Mouse (Mus musculus) CH12.LX (cell line): ENCODE measurements around the gene Cox7a2. TPM values are rescaled to one million over a fixed set of nuclear protein-coding genes. Genes with fewer than 3 reads are reported as not detected.

Source experiments
- DNase-seq: peaks from one replicate; pipeline ENCODE4 v3.0.0-alpha.2; 2013; ENCODE audit errors: extremely low read depth
- H3K27ac ChIP-seq: 2 replicates; pipeline ENCODE4 v1.5.1; 2012; ENCODE audit warnings: low read depth, mild to moderate bottlenecking, control low read depth, moderate library complexity; ENCODE audit not compliant: insufficient read depth
- H3K27me3 ChIP-seq: replicated peaks from 2 replicates; pipeline ENCODE3; 2012; ENCODE audit warnings: inconsistent platforms
- H3K36me3 ChIP-seq, 2 experiments: replicated peaks in 1 of 2; 2 replicates each; pipeline versions ENCODE3 to v1.6.1; 2012; ENCODE audit warnings: inconsistent platforms in 1 of 2, low read length in 1 of 2, mild to moderate bottlenecking in 1 of 2, mixed read lengths in 1 of 2, moderate library complexity in 1 of 2; ENCODE audit not compliant: control insufficient read depth in 1 of 2, insufficient read depth in 1 of 2
- H3K4me1 ChIP-seq, 2 experiments: 2 replicates each; pipeline ENCODE4 v1.6.1; 2012; ENCODE audit warnings: inconsistent platforms in 1 of 2, moderate library complexity in 1 of 2; ENCODE audit not compliant: insufficient read depth in 2 of 2, control insufficient read depth in 1 of 2
- H3K4me2 ChIP-seq: 2 replicates; pipeline ENCODE4 v1.6.1; 2012; ENCODE audit warnings: low read depth, mild to moderate bottlenecking, control low read depth; ENCODE audit not compliant: poor library complexity, insufficient read depth, severe bottlenecking
- H3K4me3 ChIP-seq, 3 experiments: fragments of 150-350 bp in 1 of 3; sonication (generic) in 1 of 3; replicated peaks in 1 of 3; 2 replicates each; pipeline versions ENCODE3 to v1.5.1; 2011 to 2012; ENCODE audit warnings: low read depth in 2 of 3, low read length in 2 of 3, mild to moderate bottlenecking in 2 of 3, moderate library complexity in 2 of 3, control low read depth in 1 of 3, improper control_type of control experiment in 1 of 3, inconsistent platforms in 1 of 3, mixed read lengths in 1 of 3; ENCODE audit not compliant: poor library complexity in 1 of 3
- H3K79me2 ChIP-seq: replicated peaks from 2 replicates; pipeline ENCODE4 v1.6.1; 2012; ENCODE audit warnings: mild to moderate bottlenecking, moderate library complexity; ENCODE audit not compliant: control insufficient read depth, poor library complexity, insufficient read depth, severe bottlenecking; ENCODE audit errors: extremely low read depth
- H3K9ac ChIP-seq: 2 replicates; pipeline ENCODE4 v1.6.1; 2012; ENCODE audit warnings: low read depth, mild to moderate bottlenecking, control low read depth, moderate library complexity; ENCODE audit not compliant: insufficient read depth
- H3K9me3 ChIP-seq: replicated peaks from 2 replicates; pipeline ENCODE3; 2012; ENCODE audit warnings: low read length, inconsistent platforms, mixed read lengths
- BHLHE40 ChIP-seq: IDR thresholded peaks from 2 replicates; pipeline ENCODE4 v1.6.1; 2011; ENCODE audit warnings: mild to moderate bottlenecking, low read depth, low read length, improper control_type of control experiment
- CHD1 ChIP-seq: IDR thresholded peaks from 2 replicates; pipeline ENCODE4 v1.6.1; 2012; ENCODE audit warnings: low read depth, low read length, improper control_type of control experiment, inconsistent platforms
- ELF1 ChIP-seq: IDR thresholded peaks from 2 replicates; pipeline ENCODE4 v1.6.1; 2014; ENCODE audit warnings: low read depth, mild to moderate bottlenecking, inconsistent platforms, low read length, improper control_type of control experiment
- EP300 ChIP-seq: IDR thresholded peaks from 2 replicates; pipeline ENCODE4 v1.6.1; 2011; ENCODE audit warnings: low read length, improper control_type of control experiment
- IRF4 ChIP-seq: IDR thresholded peaks from 2 replicates; pipeline ENCODE4 v1.6.1; 2014; ENCODE audit warnings: low read depth, mild to moderate bottlenecking, inconsistent platforms, low read length, improper control_type of control experiment
- JUN ChIP-seq: IDR thresholded peaks from 2 replicates; pipeline ENCODE4 v1.6.1; 2011; ENCODE audit warnings: low read depth, mild to moderate bottlenecking, low read length, improper control_type of control experiment, moderate library complexity; ENCODE audit not compliant: insufficient read depth
- MAX ChIP-seq: IDR thresholded peaks from 2 replicates; pipeline ENCODE4 v1.6.1; 2011; ENCODE audit warnings: low read length, improper control_type of control experiment
- MAZ ChIP-seq: IDR thresholded peaks from 2 replicates; pipeline ENCODE4 v1.6.1; 2012; ENCODE audit warnings: low read depth, mild to moderate bottlenecking, inconsistent platforms, low read length, improper control_type of control experiment, moderate library complexity
- MEF2A ChIP-seq: IDR thresholded peaks from 2 replicates; pipeline ENCODE4 v1.6.1; 2014; ENCODE audit warnings: low read depth, mild to moderate bottlenecking, inconsistent platforms, low read length, improper control_type of control experiment, borderline replicate concordance
- MXI1 ChIP-seq: IDR thresholded peaks from 2 replicates; pipeline ENCODE4 v1.6.1; 2011; ENCODE audit warnings: mild to moderate bottlenecking, low read depth, low read length, improper control_type of control experiment
- MYC ChIP-seq: IDR thresholded peaks from 2 replicates; pipeline ENCODE4 v1.6.1; 2011; ENCODE audit warnings: low read depth, mild to moderate bottlenecking, improper control_type of control experiment, low read length
- NRF1 ChIP-seq: IDR thresholded peaks from 2 replicates; pipeline ENCODE4 v1.6.1; 2014; ENCODE audit warnings: low read depth, mild to moderate bottlenecking, inconsistent platforms, low read length, improper control_type of control experiment, moderate library complexity
- PAX5 ChIP-seq: IDR thresholded peaks from 2 replicates; pipeline ENCODE4 v1.6.1; 2012; ENCODE audit warnings: low read length, inconsistent platforms, mixed read lengths
- RAD21 ChIP-seq: IDR thresholded peaks from 2 replicates; pipeline ENCODE4 v1.6.1; 2011; ENCODE audit warnings: low read depth, mild to moderate bottlenecking, low read length, improper control_type of control experiment, moderate library complexity
- SIN3A ChIP-seq: IDR thresholded peaks from 2 replicates; pipeline ENCODE4 v1.6.1; 2012; ENCODE audit warnings: low read length, improper control_type of control experiment, inconsistent platforms
- TBP ChIP-seq: conservative IDR thresholded peaks from 2 replicates; pipeline ENCODE4 v1.6.1; 2011; ENCODE audit warnings: low read depth, low read length, improper control_type of control experiment
- USF1 ChIP-seq: IDR thresholded peaks from 2 replicates; pipeline ENCODE4 v1.6.1; 2014; ENCODE audit warnings: low read depth, mild to moderate bottlenecking, inconsistent platforms, low read length, improper control_type of control experiment
- USF2 ChIP-seq: conservative IDR thresholded peaks from 2 replicates; pipeline ENCODE4 v1.6.1; 2011; ENCODE audit warnings: low read depth, low read length, improper control_type of control experiment
- ZC3H11A ChIP-seq: IDR thresholded peaks from 2 replicates; pipeline ENCODE4 v1.6.1; 2012; ENCODE audit warnings: low read depth, mild to moderate bottlenecking, inconsistent platforms, low read length, improper control_type of control experiment
- ZMIZ1 ChIP-seq: IDR thresholded peaks from 2 replicates; pipeline ENCODE4 v1.6.1; 2012; ENCODE audit warnings: low read depth, mild to moderate bottlenecking, inconsistent platforms, low read length, improper control_type of control experiment
- dilution Hi-C: fragments of 300-500 bp; cut with MboI; formaldehyde crosslinking; loops from 2 replicates; pipeline ENCODE4 v1.14.3; 2020; ENCODE audit warnings: low sequenced_read_pairs; ENCODE audit not compliant: extremely low pct_unique_long_range_greater_than_20kb, extremely low pct_ligation_motif_present
- in situ Hi-C: fragments of 300-500 bp; cut with MboI; formaldehyde crosslinking; loops from 3 replicates; pipeline ENCODE4 v1.14.3; 2019; ENCODE audit warnings: low sequenced_read_pairs, low pct_ligation_motif_present, low pct_unique_long_range_greater_than_20kb, mixed read lengths
- polyA plus RNA-seq: library from polyadenylated mRNA; unstranded; fragments of >175 nt; gene quantifications from 2 replicates; pipeline ENCODE4 v1.2.1, GENCODE M21; 2012; ENCODE audit warnings: low read depth; ENCODE audit not compliant: insufficient read length
- total RNA-seq, 2 experiments: library from RNA; depleted of rRNA; stranded (reverse); fragments of 300-350 nt in 1 of 2; fragments of >200 nt in 1 of 2; gene quantifications; 2 replicates each; pipeline ENCODE4 v1.2.3; 2012 to 2014

Cox7a2 gene
- total and polyA plus RNA-seq, 3 experiments: 307 to 597 (median 393) TPM

DNA sequence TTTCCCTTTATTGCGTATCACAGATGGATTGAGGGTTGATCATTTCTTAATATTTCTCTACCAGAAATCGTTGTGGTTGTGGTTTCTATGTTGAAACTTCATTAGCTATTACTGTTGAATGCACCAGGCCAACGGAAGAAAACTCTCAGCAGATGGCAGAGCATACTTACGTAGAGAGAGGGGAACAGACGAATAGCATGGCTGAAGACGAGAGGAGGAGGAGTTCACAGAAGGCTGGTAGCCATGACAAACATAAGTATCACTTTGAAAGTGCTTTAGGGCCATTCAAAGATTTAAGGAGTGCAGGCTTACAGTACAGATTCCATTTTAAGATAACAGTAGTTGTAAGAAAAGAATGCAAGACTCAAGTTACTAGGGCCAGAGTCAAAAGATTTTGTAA, 2.8 kb upstream of the Cox7a2 start:
- H3K27ac ChIP-seq: no peak overlapping the region
- H3K27me3 ChIP-seq: no peaks in the 10 kb centered on the region
- no peak overlapping the region for H3K4me2 ChIP-seq
- peaks cover 19% of the 10 kb centered on the region for H3K79me2 ChIP-seq
- H3K9me3 ChIP-seq: no peaks in the 10 kb centered on the region
- H3K9ac ChIP-seq: no peak overlapping the region
- in situ Hi-C loops (no loop called here), dilution Hi-C loops (no loop called here)
- H3K4me1 ChIP-seq: peaks cover 2 to 16% of the 10 kb centered on the region in 2 experiments; a peak in 2 of 4 replicates
- TF ChIP-seq USF2 (no peak), SIN3A (no peak), CHD1 (no peak), ZMIZ1 (no peak), IRF4 (no peak), NRF1 (no peak), TBP (no peak)
- H3K4me3 ChIP-seq: no peak overlapping the region
- no peak for DNase-seq
- H3K36me3 ChIP-seq: peaks cover 3 to 4% of the 10 kb centered on the region in 2 experiments

DNA sequence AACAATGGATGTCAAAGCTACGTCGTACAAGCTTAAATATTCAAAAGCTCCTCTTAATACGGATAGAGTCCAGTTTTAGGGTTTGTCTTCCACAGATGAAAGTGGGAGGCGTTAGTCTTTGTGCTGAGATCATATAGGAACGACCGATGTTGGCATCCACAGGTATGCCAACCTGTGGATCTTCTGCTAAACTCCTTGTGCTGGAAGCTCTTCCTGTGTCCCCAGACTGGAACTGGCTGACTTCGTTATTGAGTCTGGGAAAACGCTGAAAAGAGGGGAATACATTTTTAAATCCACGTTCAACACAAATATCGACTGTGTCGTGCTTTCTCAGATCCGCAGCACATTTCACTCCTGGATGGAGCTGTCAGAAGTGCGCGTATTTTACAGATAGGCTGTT, 398 bp upstream of the Cox7a2 start:
- H3K27me3 ChIP-seq: no peaks in the 10 kb centered on the region
- H3K4me1 ChIP-seq: peaks cover 2 to 21% of the 10 kb centered on the region in 2 experiments; a peak in 2 of 4 replicates
- in situ Hi-C loops (no loop called here), dilution Hi-C loops (no loop called here)
- no peaks in the 10 kb centered on the region for H3K9me3 ChIP-seq
- peak overlapping the region; percentile 81 for H3K9ac ChIP-seq
- peaks cover 23% of the 10 kb centered on the region for H3K79me2 ChIP-seq
- 0 out of 2 replicates have a peak overlapping the region, but pooled peaks have one; percentile 40 for H3K27ac ChIP-seq
- peaks cover 14 to 28% of the 10 kb centered on the region in 2 experiments for H3K36me3 ChIP-seq
- peak overlapping the region; percentile 100 for H3K4me2 ChIP-seq
- H3K4me3 ChIP-seq: peak overlapping the region; percentile 89 to 97 (median 95)
- no peak for TF ChIP-seq ELF1
- TF ChIP-seq JUN: no peak
- no peak for TF ChIP-seq MXI1
- no peak for TF ChIP-seq MYC
- TF ChIP-seq, all 38 proteins: peak for 0
- DNase-seq: no peak

DNA sequence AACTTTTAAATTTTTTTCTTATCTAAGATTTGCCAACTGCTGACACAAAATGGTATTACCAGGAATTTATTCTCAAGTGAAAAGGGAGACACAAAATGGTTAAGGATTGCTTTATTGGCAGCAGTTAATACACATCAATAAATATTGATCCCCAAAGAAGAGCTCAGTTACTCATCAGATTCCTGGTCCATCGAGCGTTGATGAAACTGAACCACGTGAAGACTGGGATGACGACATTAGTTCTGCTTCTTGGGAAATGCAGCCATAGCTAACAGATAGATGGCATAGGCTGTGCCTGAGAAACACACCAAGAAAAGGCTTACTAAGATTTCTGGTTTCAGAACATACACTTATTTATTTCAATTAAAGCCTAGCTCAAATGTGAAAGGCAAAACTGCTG, 4.4 kb downstream of the Cox7a2 start:
- H3K79me2 ChIP-seq: peaks cover 23% of the 10 kb centered on the region
- dilution Hi-C loops: no loop called here
- no peak overlapping the region for H3K27ac ChIP-seq
- peaks cover 22 to 61% of the 10 kb centered on the region in 2 experiments for H3K36me3 ChIP-seq
- no peaks in the 10 kb centered on the region for H3K9me3 ChIP-seq
- H3K27me3 ChIP-seq: no peaks in the 10 kb centered on the region
- H3K4me2 ChIP-seq: no peak overlapping the region
- TF ChIP-seq PAX5 (no peak), TBP (no peak), BHLHE40 (no peak), RAD21 (no peak), JUN (no peak), USF1 (no peak), ZC3H11A (no peak), EP300 (no peak), MAX (no peak), MAZ (no peak), SIN3A (no peak), MEF2A (no peak)
- H3K4me1 ChIP-seq: peaks cover 2 to 18% of the 10 kb centered on the region in 2 experiments; a peak in 2 of 4 replicates
- no peak overlapping the region for H3K9ac ChIP-seq
- in situ Hi-C loops: no loop called here
- H3K4me3 ChIP-seq: no peak overlapping the region
- DNase-seq: no peak
